Mouse (Mus musculus) heart, embryonic 16.5 days (tissue): ENCODE measurements around the gene Htr2b. TPM values are rescaled to one million over a fixed set of nuclear protein-coding genes. Genes with fewer than 3 reads are reported as not detected.

Experiments
- ATAC-seq: fragments of 200-750 bp; cut with Nextera tagmentation; replicated peaks from 2 replicates; pipeline ENCODE4 v1.8.0; 2017; ENCODE audit warnings: moderate number of reproducible peaks; ENCODE audit not compliant: insufficient read depth, low FRiP score; ENCODE audit errors: extremely low read depth
- H3K27ac ChIP-seq: fragments of 300-500 bp; sonication (generic); 2 replicates; pipeline ENCODE4 v1.5.1; 2014; ENCODE audit warnings: mild to moderate bottlenecking, low read length, control low read depth, moderate library complexity
- H3K27me3 ChIP-seq: fragments of 300-500 bp; sonication (generic); 2 replicates; pipeline ENCODE4 v1.6.1; 2014; ENCODE audit warnings: low read length, mixed read lengths; ENCODE audit not compliant: control insufficient read depth, insufficient read depth
- H3K36me3 ChIP-seq: fragments of 300-500 bp; sonication (generic); 2 replicates; pipeline ENCODE4 v1.6.1; 2014; ENCODE audit not compliant: control insufficient read depth, insufficient read depth
- H3K4me1 ChIP-seq: fragments of 300-500 bp; sonication (generic); 2 replicates; pipeline ENCODE4 v1.6.1; 2014; ENCODE audit warnings: low read length, mixed read lengths; ENCODE audit not compliant: control insufficient read depth, insufficient read depth
- H3K4me2 ChIP-seq: fragments of 300-500 bp; sonication (generic); 2 replicates; pipeline ENCODE4 v1.6.1; 2014; ENCODE audit warnings: low read depth, mild to moderate bottlenecking, control low read depth, low read length
- H3K4me3 ChIP-seq: fragments of 300-500 bp; sonication (generic); 2 replicates; pipeline ENCODE4 v1.5.1; 2014; ENCODE audit warnings: mild to moderate bottlenecking, control low read depth, low read length
- H3K9ac ChIP-seq: fragments of 300-500 bp; sonication (generic); 2 replicates; pipeline ENCODE4 v1.6.1; 2014; ENCODE audit warnings: low read length, control low read depth
- H3K9me3 ChIP-seq: fragments of 300-500 bp; sonication (generic); replicated peaks from 2 replicates; pipeline ENCODE4 v1.6.1; 2016; ENCODE audit warnings: low read length; ENCODE audit not compliant: control insufficient read depth
- WGBS: fragments of 180-500 bp; shearing (Covaris S2); extraction: QIAGEN DNeasy Blood & Tissue Kit; methylation state at CpG from one replicate; pipeline ENCODE4 v1.1.7; 2014; 5-methylcytosine and 5-hydroxymethylcytosine counted together
- polyA plus RNA-seq: library from polyadenylated mRNA; unstranded; fragments of >200 nt; fragmentation: Nextera tagmentation; extraction: Ambion mirVana; gene quantifications from 2 replicates; pipeline ENCODE4 v1.2.1, GENCODE M21; 2015

Gene Htr2b
- polyA plus RNA-seq: 0.26 and 0.37 TPM in 2 replicates

- Histone ChIP-seq H3K9ac (no peak within 1 kb of the TSS), H3K9me3 (no peaks in the 10 kb centered on the region), H3K4me3 (no peak within 1 kb of the TSS), H3K4me2 (no peak within 1 kb of the TSS), H3K27me3 (no peaks in the 10 kb centered on the region), H3K27ac (no peak within 1 kb of the TSS), H3K36me3 (peaks cover 2% of the 10 kb centered on the region; the same call in 1 of the 2 replicates), H3K4me1 (no peaks in the 10 kb centered on the region)
- peak; percentile 58; the same call in 1 of the 2 replicates for ATAC-seq
- 50% methylated on average over 6 of the region's 6 CpGs for WGBS
Observed at GRCm38 (mm10) chr1:86111779-86112178, at the start of gene Htr2b. TSS of gene Htr2b (minus strand) at chr1:86111970.

GRCm38 (mm10) chr1:86161061-86161460 lies 49.3 kb upstream of the Htr2b start:
- Histone ChIP-seq H3K27ac (no peak overlapping the region), H3K4me2 (no peak overlapping the region), H3K36me3 (peaks cover 4% of the 10 kb centered on the region; the same call in 1 of the 2 replicates), H3K27me3 (no peaks in the 10 kb centered on the region), H3K4me1 (no peaks in the 10 kb centered on the region), H3K9ac (no peak overlapping the region), H3K9me3 (no peaks in the 10 kb centered on the region), H3K4me3 (no peak overlapping the region)
- no peak for ATAC-seq
- WGBS: 56% methylated on average over 5 of the region's 5 CpGs

- H3K9me3 ChIP-seq: no peaks in the 10 kb centered on the region
- no peak for ATAC-seq
- H3K4me1 ChIP-seq: peaks cover under 1% of the 10 kb centered on the region
- no peak overlapping the region for H3K9ac ChIP-seq
- no peak overlapping the region for H3K4me3 ChIP-seq
- H3K36me3 ChIP-seq: peaks cover 4% of the 10 kb centered on the region; the same call in 1 of the 2 replicates
- no peaks in the 10 kb centered on the region for H3K27me3 ChIP-seq
- no peak overlapping the region for H3K4me2 ChIP-seq
- 92% methylated on average over 5 of the region's 5 CpGs for WGBS
- no peak overlapping the region for H3K27ac ChIP-seq
Observed at GRCm38 (mm10) chr1:86160479-86160878, 48.7 kb upstream of the Htr2b start.

- Histone ChIP-seq H3K4me1 (peaks cover 5% of the 10 kb centered on the region), H3K27me3 (no peaks in the 10 kb centered on the region), H3K4me2 (no peak overlapping the region), H3K27ac (no peak overlapping the region), H3K4me3 (no peak overlapping the region), H3K9ac (no peak overlapping the region), H3K9me3 (no peaks in the 10 kb centered on the region), H3K36me3 (peaks cover 4% of the 10 kb centered on the region; the same call in 1 of the 2 replicates)
- no peak for ATAC-seq
- WGBS: 91% methylated on average over 6 of the region's 6 CpGs
Observed at GRCm38 (mm10) chr1:86160059-86160458, 48.3 kb upstream of the Htr2b start.

- Histone ChIP-seq H3K4me3 (no peak overlapping the region), H3K9ac (no peak overlapping the region), H3K27ac (no peak overlapping the region), H3K4me1 (peaks cover 10% of the 10 kb centered on the region), H3K4me2 (no peak overlapping the region), H3K36me3 (peaks cover 4% of the 10 kb centered on the region; the same call in 1 of the 2 replicates), H3K27me3 (no peaks in the 10 kb centered on the region), H3K9me3 (no peaks in the 10 kb centered on the region)
- 72% methylated on average over 6 of the region's 6 CpGs for whole genome bisulfite sequencing
- ATAC-seq: no peak
Observed at GRCm38 (mm10) chr1:86156595-86156994, 44.8 kb upstream of the Htr2b start.

GRCm38 (mm10) chr1:86156075-86156474 lies 44.3 kb upstream of the Htr2b start:
- H3K4me1 ChIP-seq: peaks cover 10% of the 10 kb centered on the region
- no peak for ATAC-seq
- no peak overlapping the region for H3K4me2 ChIP-seq
- WGBS: 72% methylated on average over 3 of the region's 3 CpGs
- no peak overlapping the region for H3K27ac ChIP-seq
- H3K36me3 ChIP-seq: peaks cover 4% of the 10 kb centered on the region; the same call in 1 of the 2 replicates
- H3K9me3 ChIP-seq: no peaks in the 10 kb centered on the region
- 0 out of 2 replicates have a peak overlapping the region, but pooled peaks have one; percentile 18 for H3K9ac ChIP-seq
- no peak overlapping the region for H3K4me3 ChIP-seq
- H3K27me3 ChIP-seq: no peaks in the 10 kb centered on the region

GRCm38 (mm10) chr1:86154824-86155164 lies 43.0 kb upstream of the Htr2b start:
- Histone ChIP-seq H3K4me2 (peak overlapping the region; percentile 88), H3K9ac (peak overlapping the region; percentile 83), H3K27me3 (no peaks in the 10 kb centered on the region), H3K4me3 (peak overlapping the region; percentile 95), H3K36me3 (no peaks in the 10 kb centered on the region), H3K4me1 (peaks cover 10% of the 10 kb centered on the region), H3K27ac (no peak overlapping the region), H3K9me3 (no peaks in the 10 kb centered on the region)
- no peak for ATAC-seq
- WGBS: 0% methylated on average over 12 of the region's 18 CpGs

GRCm38 (mm10) chr1:86154133-86154823 lies 42.5 kb upstream of the Htr2b start, which contains the start of gene Armc9:
TSS of gene Armc9 (plus strand) at chr1:86154780.
- Histone ChIP-seq H3K9me3 (no peaks in the 10 kb centered on the region), H3K9ac (peak within 1 kb of the TSS; percentile 83), H3K4me3 (peak within 1 kb of the TSS; percentile 95), H3K4me2 (peak within 1 kb of the TSS; percentile 88), H3K4me1 (peaks cover 10% of the 10 kb centered on the region), H3K27ac (peak within 1 kb of the TSS; percentile 76), H3K36me3 (no peaks in the 10 kb centered on the region), H3K27me3 (no peaks in the 10 kb centered on the region)
- peak; percentile 99 for ATAC-seq
- WGBS: 3% methylated on average over 40 of the region's 40 CpGs

- no peaks in the 10 kb centered on the region for H3K9me3 ChIP-seq
- H3K4me1 ChIP-seq: peaks cover 10% of the 10 kb centered on the region
- H3K4me3 ChIP-seq: no peak overlapping the region
- no peaks in the 10 kb centered on the region for H3K36me3 ChIP-seq
- ATAC-seq: no peak
- no peak overlapping the region for H3K9ac ChIP-seq
- WGBS: 95% methylated on average over 1 of the region's 1 CpGs
- no peak overlapping the region for H3K27ac ChIP-seq
- H3K27me3 ChIP-seq: no peaks in the 10 kb centered on the region
- no peak overlapping the region for H3K4me2 ChIP-seq
Observed at GRCm38 (mm10) chr1:86152618-86153017, 40.8 kb upstream of the Htr2b start.
